Mouse (Mus musculus) cortical plate, adult 2 months (tissue): ENCODE data around the gene Cacybp.

Source experiments
- CTCF ChIP-seq: fragments of 200-500 bp; IDR thresholded peaks from 2 replicates; pipeline ENCODE4 v1.5.1; 2011; ENCODE audit warnings: mild to moderate bottlenecking, control low read depth, low read length; ENCODE audit not compliant: insufficient read depth; ENCODE audit errors: extremely low read depth
- POLR2A ChIP-seq: fragments of 200-500 bp; IDR thresholded peaks from 2 replicates; pipeline ENCODE4 v1.6.1; 2011; ENCODE audit warnings: mild to moderate bottlenecking, low read length, control low read depth; ENCODE audit not compliant: insufficient read depth; ENCODE audit errors: extremely low read depth

- TF ChIP-seq CTCF: no peak
- TF ChIP-seq POLR2A: no peak
Measured at GRCm38 (mm10) chr1:160237981-160238380, 25.3 kb upstream of the Cacybp start.
